ENCODE assay signal across 21 mouse cellular contexts in the genomic region with DNA sequence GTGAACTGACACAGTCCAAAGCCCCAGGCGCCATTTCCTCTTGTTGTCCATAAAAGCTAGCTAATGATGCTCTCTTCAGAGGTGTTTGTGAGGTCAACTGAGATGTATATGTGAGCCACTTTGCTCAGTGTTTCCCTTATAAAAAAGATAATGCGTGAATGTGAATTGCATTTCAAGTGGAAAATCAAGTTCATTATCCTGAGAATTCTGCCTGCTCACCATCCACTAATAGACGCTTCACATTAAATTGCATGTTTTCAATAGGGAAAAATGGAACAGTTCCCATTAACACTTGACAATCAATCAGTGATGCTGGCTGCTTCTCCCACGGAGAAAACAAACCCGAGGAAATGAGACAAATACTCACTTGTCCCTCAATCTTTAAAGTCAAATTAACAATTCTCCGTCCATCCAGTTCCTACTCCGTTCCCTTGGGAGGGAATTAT. TPM values are rescaled to one million over a fixed set of nuclear protein-coding genes. Genes with fewer than 3 reads are reported as not detected.
DNase-seq lines count a peak whose midpoint lies in the region; ATAC-seq and TF ChIP-seq lines count a peak whose summit lies in the region.
"Had no signal": no experiment of that assay in that cellular context is flagged by ENCODE, and none has a peak within 500 bp of the region (broad histone marks: within the 10 kb centered on the region; RNA-seq: fewer than 3 reads in every experiment).

No protein-coding gene starts in this region.

- peak; percentile 66 for ATAC-seq in forebrain, embryonic 16.5 days
- no peak for ATAC-seq in midbrain, embryonic 12.5 days (ENCODE audit: low FRiP score, low read depth)
- ATAC-seq: activated CD4-positive, CD25-positive, alpha-beta regulatory T cell, adult 4 months; inflammation-experienced regulatory T-cells, adult 6 months; Patski had no signal

- H3K27ac ChIP-seq in layer of hippocampus, adult 2 months = peak overlapping the region; percentile 60
- H3K27ac ChIP-seq in forebrain, embryonic 16.5 days (ENCODE audit: low read length) = peak overlapping the region; percentile 88
- H3K27ac ChIP-seq in midbrain, embryonic 12.5 days (replicated peaks) = 0 out of 2 replicates have a peak overlapping the region, but pooled peaks have one; percentile 20
- H3K27ac ChIP-seq: lung, embryonic 15.5 days; macrophage had no signal

- DNase-seq in layer of hippocampus, adult 2 months (ENCODE audit: low spot score in 2 of 2) = no peak
- no peak for DNase-seq in layer of hippocampus, postnatal 14 days (ENCODE audit: low spot score in 2 of 2)
- DNase-seq in retina, embryonic 14.5 days (ENCODE audit: low spot score) = peak; percentile 30
- no peak for DNase-seq in lung, adult 18-20 months
- DNase-seq in kidney, adult 11 months = no peak
- no peak for DNase-seq in ovary, postnatal 36 days (ENCODE audit: low spot score)
- DNase-seq: adrenal gland, postnatal 36 days; B cell, adult 2 months; cerebellum, adult 9-11 months; gastrocnemius, postnatal 14 days; heart, postnatal 10 days; kidney, adult 9 months; kidney, postnatal 4 days had no signal

- H3K36me3 ChIP-seq in forebrain, embryonic 16.5 days (ENCODE audit: control insufficient read depth, insufficient read depth) = no peaks in the 10 kb centered on the region
- H3K36me3 ChIP-seq in midbrain, embryonic 12.5 days = no peaks in the 10 kb centered on the region
- H3K36me3 ChIP-seq: lung, embryonic 15.5 days had no signal

- no peak overlapping the region for H3K4me3 ChIP-seq in layer of hippocampus, adult 2 months
- no peak overlapping the region for H3K4me3 ChIP-seq in forebrain, embryonic 16.5 days (replicated peaks; ENCODE audit: low read length)
- H3K4me3 ChIP-seq in midbrain, embryonic 12.5 days = no peak overlapping the region
- H3K4me3 ChIP-seq: lung, embryonic 15.5 days had no signal

- H3K27me3 ChIP-seq in forebrain, embryonic 16.5 days (replicated peaks; ENCODE audit: control insufficient read depth, insufficient read depth, low read length) = no peaks in the 10 kb centered on the region
- no peaks in the 10 kb centered on the region for H3K27me3 ChIP-seq in midbrain, embryonic 12.5 days
- H3K27me3 ChIP-seq: lung, embryonic 15.5 days had no signal

- H3K4me2 ChIP-seq in forebrain, embryonic 16.5 days (ENCODE audit: low read length) = peak overlapping the region; percentile 28
- no peak overlapping the region for H3K4me2 ChIP-seq in midbrain, embryonic 12.5 days (replicated peaks)
- H3K4me2 ChIP-seq: liver, embryonic 11.5 days; lung, embryonic 15.5 days had no signal

- no peak overlapping the region for H3K9ac ChIP-seq in forebrain, embryonic 16.5 days (replicated peaks; ENCODE audit: low read depth, low read length)
- H3K9ac ChIP-seq in midbrain, embryonic 12.5 days (replicated peaks) = no peak overlapping the region
- H3K9ac ChIP-seq: lung, embryonic 15.5 days had no signal

- no peaks in the 10 kb centered on the region for H3K9me3 ChIP-seq in forebrain, embryonic 16.5 days (ENCODE audit: control insufficient read depth, low read length)
- no peaks in the 10 kb centered on the region for H3K9me3 ChIP-seq in midbrain, embryonic 12.5 days
- H3K9me3 ChIP-seq: lung, embryonic 15.5 days had no signal

- no peak for TF ChIP-seq CTCF in layer of hippocampus, adult 2 months (conservative IDR thresholded peaks at IDR 0.05)

- H3K4me1 ChIP-seq in forebrain, embryonic 16.5 days (replicated peaks; ENCODE audit: control insufficient read depth, insufficient read depth, low read length) = peaks cover 21% of the 10 kb centered on the region
- peaks cover 11% of the 10 kb centered on the region; the same call in 1 of the 2 replicates for H3K4me1 ChIP-seq in midbrain, embryonic 12.5 days
- H3K4me1 ChIP-seq: lung, embryonic 15.5 days had no signal

- 6% methylated on average over 7 of the region's 7 CpGs for WGBS in forebrain, embryonic 16.5 days
- 72% methylated on average over 7 of the region's 7 CpGs for WGBS in midbrain, embryonic 12.5 days

RNA-seq across cellular contexts. Expression of a gene that starts 18.1 kb away (rescaled TPM):
- total RNA-seq in layer of hippocampus, adult 2 months (2021) = 100 to 1,000 TPM; 196 to 209 TPM
- 100 to 1,000 TPM; 155 to 168 TPM for total RNA-seq in layer of hippocampus, postnatal 14 days (2021)
- 15.5 and 19.1 TPM in 2 replicates for polyA plus RNA-seq in forebrain, embryonic 16.5 days (2015; fragmentation: Nextera tagmentation; extraction: Ambion mirVana)
- 3.6 and 4.1 TPM in 2 replicates for polyA plus RNA-seq in midbrain, embryonic 12.5 days (2016; fragmentation: Nextera tagmentation; extraction: Ambion mirVana)
- polyA plus RNA-seq: activated CD4-positive, CD25-positive, alpha-beta regulatory T cell, adult 4 months; macrophage had no signal

RNA-seq across cellular contexts. Expression of a gene that starts 22.2 kb away (rescaled TPM):
- total RNA-seq in layer of hippocampus, adult 2 months (2021) = 10 to 100 TPM; 17.8 to 22.4 TPM
- 10 to 100 TPM; 16.4 to 18.1 TPM for total RNA-seq in layer of hippocampus, postnatal 14 days (2021)
- 54.7 and 56.8 TPM in 2 replicates for polyA plus RNA-seq in forebrain, embryonic 16.5 days (2015; fragmentation: Nextera tagmentation; extraction: Ambion mirVana)
- 51.5 and 53.0 TPM in 2 replicates for polyA plus RNA-seq in midbrain, embryonic 12.5 days (2016; fragmentation: Nextera tagmentation; extraction: Ambion mirVana)

Comparison
In these comparisons a context has a peak if more than half of its experiments do, and no peak if none do; other contexts are left out.
1. H3K27ac ChIP-seq: peak in every context shown above with its lines; median percentile 88 in forebrain, embryonic 16.5 days; 60 in layer of hippocampus, adult 2 months; 20 in midbrain, embryonic 12.5 days.